Mouse (Mus musculus) thymus, postnatal 36 days (tissue): ENCODE results near the gene Mfap2.

ENCODE experiments used
- DNase-seq, 2 experiments: peaks; one replicate each; pipeline ENCODE4 v3.0.0; 2022; ENCODE audit warnings: mixed read lengths in 2 of 2

Mfap2 gene

DNA sequence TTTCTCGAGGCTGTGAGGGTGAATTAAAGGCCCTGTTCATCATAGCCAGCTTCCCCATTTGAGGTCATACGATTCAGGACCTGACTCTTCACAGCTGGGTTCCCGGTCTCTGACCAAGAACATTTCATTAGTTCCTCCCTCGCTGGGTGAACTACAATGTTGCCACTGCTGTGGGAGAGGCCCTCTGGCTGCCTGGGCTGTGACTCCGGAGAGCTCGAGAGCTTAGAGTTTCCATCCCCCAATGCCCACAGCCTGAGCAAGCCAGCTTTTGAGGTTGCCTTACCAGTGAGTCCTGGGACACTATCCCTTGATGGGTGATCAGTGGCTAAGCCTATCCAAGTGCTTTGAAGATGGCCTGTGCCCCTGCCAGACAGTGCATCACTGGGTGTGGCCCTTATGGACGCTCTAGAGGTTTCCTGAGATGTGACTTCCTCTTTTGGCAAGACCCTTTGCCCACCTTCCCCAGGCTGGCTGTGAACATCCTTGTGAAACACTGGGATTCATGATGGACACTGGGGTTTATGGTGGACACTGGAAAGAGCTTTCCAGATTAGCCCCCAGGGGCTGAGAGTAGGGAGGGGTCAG, 21.4 kb upstream of the Mfap2 start:
- DNase-seq: no peak

DNA sequence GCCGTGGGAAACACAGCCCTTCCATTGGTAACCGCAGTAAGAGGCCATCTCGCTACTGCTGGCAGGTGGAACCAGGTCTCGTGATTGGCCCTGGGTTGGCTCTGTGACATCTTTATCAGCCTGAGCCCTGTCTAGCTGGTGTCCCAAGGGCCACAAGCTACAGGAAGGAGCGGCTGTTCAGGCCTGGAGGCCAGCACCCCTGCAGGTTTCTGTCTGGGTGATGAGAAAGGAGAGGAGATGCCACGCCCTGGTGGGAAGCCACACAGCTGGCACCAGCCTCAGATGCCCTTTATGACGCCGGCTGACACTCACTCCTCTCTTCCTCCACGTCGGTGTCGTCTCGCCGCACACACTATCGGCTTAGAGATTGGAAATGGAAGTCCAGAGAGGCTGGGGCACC, 20.8 kb upstream of the Mfap2 start:
- peak in 1 of 2 experiments; percentile 30 for DNase-seq

DNA sequence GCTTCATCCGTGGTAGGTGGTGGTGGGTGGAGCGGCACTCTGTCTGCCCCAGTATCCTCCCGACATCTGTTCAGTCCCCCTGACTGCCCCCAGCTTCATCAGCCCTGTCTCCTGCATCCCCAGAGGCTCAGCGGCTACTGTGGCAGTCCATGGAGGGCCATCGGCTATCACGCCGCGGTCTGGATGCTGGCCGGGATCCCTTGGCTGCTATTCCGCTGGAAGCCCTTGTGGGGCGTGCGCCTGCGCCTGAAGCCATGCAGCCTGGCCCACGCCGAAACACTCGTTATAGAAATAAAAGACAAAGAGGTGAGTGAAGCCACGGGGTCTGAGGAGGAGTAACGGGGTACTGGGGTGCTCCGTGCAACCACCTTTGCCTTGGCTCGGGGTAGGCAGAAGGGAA, 18.0 kb upstream of the Mfap2 start:
- no peak for DNase-seq

- DNase-seq: no peak
Measured at GRCm38 (mm10) chr4:140993846-140994245, 16.4 kb upstream of the Mfap2 start.

DNA sequence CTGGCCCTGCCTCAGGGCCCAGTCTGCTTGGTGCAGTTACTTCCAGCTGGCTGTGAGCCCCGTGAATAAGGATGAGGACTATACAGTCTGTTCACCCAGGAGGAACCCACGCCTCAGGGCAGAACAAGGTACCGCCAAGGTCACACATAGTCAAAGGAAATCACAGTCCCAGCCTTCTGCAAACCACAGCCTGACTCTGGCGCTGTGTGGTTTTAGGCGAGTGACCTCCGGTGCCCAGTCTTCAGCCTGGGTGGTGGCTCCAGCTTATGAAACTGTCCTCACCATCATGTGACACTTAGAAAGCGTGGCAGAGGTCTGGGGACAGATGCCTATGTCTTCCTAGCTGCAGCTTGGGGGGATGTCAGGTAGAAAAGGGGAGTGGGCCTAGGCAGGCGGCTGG, 14.4 kb upstream of the Mfap2 start:
- no peak for DNase-seq

GRCm38 (mm10) chr4:140996812-140997211, 13.4 kb upstream of the Mfap2 start:
- DNase-seq: no peak

- no peak for DNase-seq
Measured at GRCm38 (mm10) chr4:141005983-141006382, 4.2 kb upstream of the Mfap2 start.

DNA sequence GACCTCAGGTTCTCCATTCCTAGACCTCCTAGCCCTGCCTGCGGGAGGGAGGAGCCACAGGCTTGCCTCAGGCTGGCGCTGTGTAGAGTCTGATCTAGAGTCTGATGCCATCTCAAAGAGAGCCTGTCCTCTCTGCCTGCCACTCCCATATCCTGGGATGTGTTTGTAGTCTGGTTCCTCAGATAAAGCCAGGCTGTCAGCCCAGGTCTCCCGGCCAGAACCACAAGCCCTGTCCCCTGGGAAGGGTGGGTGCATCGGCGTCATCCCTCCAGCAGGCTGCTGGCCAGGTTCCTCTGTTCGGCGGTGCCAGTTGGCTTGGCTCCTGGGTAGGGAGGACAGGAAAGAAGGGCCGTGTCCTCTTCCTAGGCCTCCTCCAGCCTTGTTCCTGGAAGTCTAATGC, 2.2 kb upstream of the Mfap2 start:
- DNase-seq: no peak

DNA sequence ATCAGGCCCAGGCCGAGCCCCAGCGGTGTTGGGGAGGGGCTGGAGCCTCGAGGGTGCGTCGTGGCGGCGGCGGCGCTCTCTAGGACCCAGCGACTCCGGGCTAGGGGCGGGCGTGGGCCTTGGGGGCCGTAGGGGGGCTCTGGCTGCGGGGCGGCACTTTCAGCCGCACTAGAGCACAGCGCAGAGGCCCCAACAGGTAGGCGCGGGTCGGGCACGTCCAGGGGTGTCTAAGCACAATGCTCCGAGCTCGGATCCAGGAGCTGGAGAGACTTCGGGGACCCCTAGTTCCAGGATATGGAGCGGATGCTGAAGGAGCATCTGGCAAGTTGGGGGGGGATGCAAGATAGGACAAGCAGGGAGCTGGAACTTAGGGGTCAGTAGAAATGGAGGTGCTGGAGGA, 308 bp downstream of the Mfap2 start:
- no peak for DNase-seq

DNA sequence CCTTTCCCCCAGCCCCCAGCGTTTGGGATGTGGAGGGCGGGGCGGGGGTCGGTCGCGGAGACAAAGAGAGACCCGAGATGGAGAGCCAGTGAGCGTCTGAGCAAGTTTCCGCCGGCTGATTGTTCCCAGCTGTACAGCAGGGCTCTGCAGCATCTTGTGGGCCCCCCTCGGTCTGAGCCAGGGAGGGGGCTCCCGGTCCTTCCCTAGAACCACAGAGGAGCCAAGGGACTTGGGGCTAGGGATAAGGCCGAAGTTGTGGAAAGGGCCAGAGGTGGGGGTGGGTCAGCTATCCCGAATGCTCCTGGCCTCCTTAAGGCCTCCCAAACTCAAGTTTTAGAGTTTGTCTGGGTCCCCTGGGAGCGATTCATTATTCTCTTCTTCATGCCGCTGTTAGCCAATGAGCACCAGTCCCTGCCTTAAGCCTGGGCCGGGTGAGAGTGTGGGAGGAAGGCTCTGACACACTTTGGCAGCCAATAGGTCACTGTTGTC, 767 bp downstream of the Mfap2 start:
- no peak for DNase-seq

DNA sequence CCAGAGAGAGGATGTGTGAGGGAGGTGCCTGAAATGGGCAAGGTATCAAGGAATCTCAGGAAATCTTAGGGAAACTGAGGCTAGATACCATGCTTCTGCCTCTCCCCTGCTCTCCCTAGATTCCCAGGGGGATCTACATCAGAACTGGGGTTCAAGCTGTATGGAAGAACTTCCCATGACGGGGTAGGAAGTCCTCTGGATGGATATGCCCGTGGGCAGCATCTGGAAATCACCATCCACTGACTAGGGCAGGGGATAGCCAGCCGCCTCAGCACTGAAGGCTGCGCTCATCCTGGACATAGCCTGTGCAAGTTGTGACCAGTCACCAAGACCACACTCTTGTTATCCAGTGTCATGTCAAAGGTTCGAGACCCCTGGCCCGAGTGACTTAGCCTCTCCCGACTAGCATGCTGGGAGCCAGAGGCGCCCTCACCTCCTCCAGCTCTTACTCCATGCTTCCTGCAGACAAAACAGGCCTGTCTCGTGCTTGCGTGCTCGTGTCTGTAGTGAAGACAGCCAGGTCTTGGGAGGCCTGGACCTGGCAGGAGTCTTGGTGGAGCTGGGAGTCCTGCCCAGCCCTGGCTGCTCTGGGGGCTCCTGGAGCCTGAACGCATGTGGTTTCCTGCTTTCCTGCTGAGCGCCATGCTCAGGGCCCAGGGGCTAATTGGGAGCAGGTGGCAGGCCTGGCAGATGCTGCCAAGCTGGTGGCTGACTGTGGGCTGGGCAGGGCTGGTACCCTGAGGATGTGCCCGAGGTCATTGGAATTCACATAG, 1.5 kb downstream of the Mfap2 start:
- no peak for DNase-seq

DNA sequence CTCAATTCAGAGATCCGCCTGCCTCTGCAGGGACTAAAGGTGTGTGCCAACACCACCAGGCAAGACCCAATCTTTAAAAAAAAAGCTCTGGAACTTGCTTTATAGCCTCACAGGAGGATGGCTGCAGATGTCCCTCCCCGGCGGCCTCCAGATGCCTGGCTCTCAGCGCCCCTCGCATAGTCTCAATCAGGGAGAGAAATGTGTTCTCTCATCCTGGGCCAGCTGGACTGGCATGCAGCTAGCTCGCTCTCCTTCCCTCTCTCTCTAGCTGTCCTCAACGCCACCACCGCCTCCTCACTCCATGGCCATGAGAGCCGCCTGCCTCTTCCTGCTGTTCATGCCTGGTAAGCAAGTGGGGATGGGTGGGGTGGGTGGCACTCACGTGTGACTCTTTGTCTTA, 2.3 kb downstream of the Mfap2 start:
- no peak for DNase-seq

- no peak for DNase-seq
Measured at GRCm38 (mm10) chr4:141014114-141014513, 3.9 kb downstream of the Mfap2 start.

DNA sequence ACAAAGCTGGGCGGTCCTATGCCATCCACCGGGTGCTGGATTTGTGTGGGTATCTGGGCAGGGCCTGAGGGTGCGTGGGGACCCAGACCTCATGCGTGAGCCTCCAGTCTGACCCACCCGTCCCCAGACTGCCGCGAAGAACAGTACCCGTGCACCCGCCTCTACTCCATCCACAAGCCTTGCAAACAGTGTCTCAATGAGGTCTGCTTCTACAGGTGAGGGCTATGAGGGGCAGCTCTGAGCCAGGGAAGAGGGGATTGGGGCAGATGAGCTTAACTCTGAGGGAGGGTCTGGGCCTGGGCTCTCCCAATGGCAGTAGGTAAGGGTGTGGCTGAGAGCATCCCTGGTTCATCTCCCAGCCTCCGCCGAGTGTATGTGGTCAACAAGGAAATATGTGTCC, 4.6 kb downstream of the Mfap2 start:
- DNase-seq: no peak

- no peak for DNase-seq
Measured at GRCm38 (mm10) chr4:141015356-141015755, 5.1 kb downstream of the Mfap2 start.

DNA sequence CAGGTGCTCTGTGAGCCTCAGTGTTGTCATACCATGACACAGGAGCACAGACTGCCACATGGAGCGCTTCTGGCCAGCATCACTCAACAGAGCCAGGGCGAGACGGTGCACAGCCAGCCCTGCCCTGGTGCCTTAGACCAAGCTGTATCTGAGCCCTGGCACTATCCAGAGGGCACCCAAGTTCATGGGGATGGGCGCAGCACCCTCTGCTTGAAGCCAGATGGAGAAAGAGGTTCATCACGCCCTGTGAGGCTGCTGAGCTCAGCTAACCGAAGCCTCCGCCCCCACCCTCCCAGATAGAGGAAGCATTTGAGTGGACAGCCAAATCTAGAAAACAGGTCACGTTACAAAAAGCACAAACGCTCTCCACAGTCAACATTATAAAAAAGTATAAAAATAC, 6.1 kb downstream of the Mfap2 start:
- no peak for DNase-seq

DNA sequence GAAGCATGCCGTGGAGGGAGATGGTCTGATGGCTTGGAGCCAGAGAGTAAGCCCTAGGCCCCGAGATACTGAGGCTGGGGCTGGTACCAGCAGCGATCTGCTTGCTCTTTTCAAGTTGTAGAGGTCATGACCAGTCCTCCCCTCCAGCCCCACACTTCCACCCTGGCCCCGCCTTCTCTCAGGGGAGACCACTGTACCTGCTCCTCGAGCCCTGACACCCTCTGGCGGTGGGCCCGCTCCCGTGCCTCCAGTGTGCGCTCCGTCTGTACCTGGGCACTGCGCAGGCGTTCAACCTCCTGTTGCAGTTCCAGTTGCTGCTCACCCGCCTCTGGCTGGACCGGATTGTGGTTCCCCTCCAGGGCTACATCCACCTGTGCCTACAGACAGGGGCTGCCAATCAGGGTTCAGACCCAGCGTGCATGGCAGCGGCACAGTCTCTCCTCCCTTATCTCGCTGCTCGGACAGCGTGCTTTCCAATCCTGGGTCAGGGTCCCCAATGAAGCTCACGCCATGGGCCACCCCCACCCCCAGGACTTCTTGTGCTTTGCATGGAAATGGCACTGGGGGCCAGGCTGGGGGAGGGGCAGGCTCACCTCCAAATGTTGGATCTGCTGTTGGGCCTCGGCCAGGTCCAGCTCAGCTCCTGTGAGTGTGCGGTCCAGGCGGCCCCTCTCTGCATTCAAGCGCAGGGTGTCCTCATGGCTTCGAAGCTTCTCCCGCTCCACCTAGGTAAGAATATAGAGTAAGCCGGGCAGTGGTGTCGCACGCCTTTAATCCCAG, 7.6 kb downstream of the Mfap2 start:
- no peak for DNase-seq

GRCm38 (mm10) chr4:141020220-141020619, 10.0 kb downstream of the Mfap2 start:
- no peak for DNase-seq

- no peak for DNase-seq
Measured at GRCm38 (mm10) chr4:141020811-141021613, 10.8 kb downstream of the Mfap2 start.

- DNase-seq: no peak
Measured at GRCm38 (mm10) chr4:141021614-141021929, 11.4 kb downstream of the Mfap2 start.

GRCm38 (mm10) chr4:141024052-141024451, 13.8 kb downstream of the Mfap2 start:
- no peak for DNase-seq

DNA sequence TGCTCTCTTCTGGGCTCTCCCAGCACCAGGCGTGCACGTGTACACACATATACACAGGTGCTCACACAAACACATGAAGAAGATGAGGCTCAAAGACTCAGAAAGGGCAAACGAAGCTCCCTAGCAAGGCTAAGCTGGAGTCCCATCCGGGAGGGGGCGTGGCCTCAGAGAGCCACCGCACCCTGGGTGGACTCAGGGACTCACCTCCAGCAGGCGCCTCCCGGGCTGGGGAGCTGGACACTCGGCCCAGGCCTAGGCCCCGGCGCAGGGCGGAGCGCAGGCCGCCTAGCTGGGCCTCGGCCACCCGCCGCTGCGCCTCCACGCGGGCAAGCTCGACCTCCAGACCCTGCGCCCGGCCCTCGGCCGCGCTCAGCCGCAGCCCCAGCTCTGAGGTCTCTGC, 14.8 kb downstream of the Mfap2 start:
- DNase-seq: no peak

GRCm38 (mm10) chr4:141030541-141031206, 20.5 kb downstream of the Mfap2 start:
- DNase-seq: no peak
